Mouse (Mus musculus) neural tube, embryonic 14.5 days (tissue): ENCODE results near the gene Cpa5. TPM values are rescaled to one million over a fixed set of nuclear protein-coding genes. Genes with fewer than 3 reads are reported as not detected.

ENCODE experiments used
- ATAC-seq: fragments of 200-750 bp; cut with Nextera tagmentation; 2 replicates; pipeline ENCODE4 v1.8.0; 2017; ENCODE audit warnings: low read depth, mild to moderate bottlenecking, moderate TSS enrichment, moderate library complexity
- H3K27ac ChIP-seq: fragments of 300-500 bp; sonication (generic); 2 replicates; pipeline ENCODE4 v1.5.1; 2014; ENCODE audit warnings: low read depth, mild to moderate bottlenecking, control low read depth, low read length, moderate library complexity, mixed read lengths
- H3K27me3 ChIP-seq: fragments of 300-500 bp; sonication (generic); 2 replicates; pipeline ENCODE4 v1.6.1; 2014; ENCODE audit warnings: low read length; ENCODE audit not compliant: control insufficient read depth, insufficient read depth
- H3K36me3 ChIP-seq: fragments of 300-500 bp; sonication (generic); 2 replicates; pipeline ENCODE4 v1.6.1; 2014; ENCODE audit warnings: low read length, mixed read lengths; ENCODE audit not compliant: control insufficient read depth, insufficient read depth
- H3K4me1 ChIP-seq: fragments of 300-500 bp; sonication (generic); 2 replicates; pipeline ENCODE4 v1.6.1; 2014; ENCODE audit warnings: low read length; ENCODE audit not compliant: control insufficient read depth, insufficient read depth
- H3K4me2 ChIP-seq: fragments of 300-500 bp; sonication (generic); 2 replicates; pipeline ENCODE4 v1.6.1; 2014; ENCODE audit warnings: mild to moderate bottlenecking, low read depth, low read length, control low read depth
- H3K4me3 ChIP-seq: fragments of 300-500 bp; sonication (generic); 2 replicates; pipeline ENCODE4 v1.5.1; 2014; ENCODE audit warnings: low read depth, low read length, control low read depth, mixed read lengths
- H3K9ac ChIP-seq: fragments of 300-500 bp; sonication (generic); replicated peaks from 2 replicates; pipeline ENCODE4 v1.6.1; 2014; ENCODE audit warnings: low read depth, mild to moderate bottlenecking, control low read depth, low read length, mixed read lengths
- H3K9me3 ChIP-seq: fragments of 300-500 bp; sonication (generic); 2 replicates; pipeline ENCODE4 v1.6.1; 2016; ENCODE audit warnings: low read length; ENCODE audit not compliant: control insufficient read depth
- WGBS: fragments of 180-500 bp; shearing (Covaris S2); extraction: QIAGEN DNeasy Blood & Tissue Kit; methylation state at CpG from one replicate; pipeline ENCODE4 v1.1.7; 2014; 5-methylcytosine and 5-hydroxymethylcytosine counted together
- polyA plus RNA-seq: library from polyadenylated mRNA; unstranded; fragments of >200 nt; fragmentation: Nextera tagmentation; extraction: Ambion mirVana; gene quantifications from 2 replicates; pipeline ENCODE4 v1.2.1, GENCODE M21; 2014

The Cpa5 gene
- polyA plus RNA-seq, 1 experiment from 2014 or later, result not detected

DNA sequence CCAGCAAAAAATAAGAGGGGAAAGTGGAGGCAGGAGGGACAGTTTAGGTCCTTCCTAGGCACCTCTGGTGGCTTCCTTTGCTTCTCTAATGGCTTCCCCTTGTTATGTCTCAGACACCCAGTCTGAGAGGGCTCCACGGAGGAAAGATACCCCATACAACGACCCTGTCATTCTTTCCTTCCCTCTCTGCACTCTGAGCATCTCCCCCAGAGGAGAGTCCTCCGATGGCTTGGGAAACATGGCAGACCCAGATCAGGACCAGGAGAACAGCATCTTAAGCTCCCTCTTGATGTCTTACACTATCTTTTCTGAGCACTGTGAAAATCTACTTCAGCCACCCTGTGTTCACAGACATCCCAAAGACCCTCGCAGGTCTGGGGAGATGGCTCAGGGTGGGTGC lies 4.9 kb downstream of the Cpa5 start:
- no peak for ATAC-seq
- no peak overlapping the region for H3K9ac ChIP-seq
- WGBS, result 33% methylated on average over 4 of the region's 4 CpGs
- H3K27me3 ChIP-seq, result no peaks in the 10 kb centered on the region
- H3K4me1 ChIP-seq, result peaks cover 28% of the 10 kb centered on the region
- H3K36me3 ChIP-seq, result no peaks in the 10 kb centered on the region
- H3K27ac ChIP-seq, result no peak overlapping the region
- no peak overlapping the region for H3K4me2 ChIP-seq
- no peaks in the 10 kb centered on the region for H3K9me3 ChIP-seq
- no peak overlapping the region for H3K4me3 ChIP-seq

DNA sequence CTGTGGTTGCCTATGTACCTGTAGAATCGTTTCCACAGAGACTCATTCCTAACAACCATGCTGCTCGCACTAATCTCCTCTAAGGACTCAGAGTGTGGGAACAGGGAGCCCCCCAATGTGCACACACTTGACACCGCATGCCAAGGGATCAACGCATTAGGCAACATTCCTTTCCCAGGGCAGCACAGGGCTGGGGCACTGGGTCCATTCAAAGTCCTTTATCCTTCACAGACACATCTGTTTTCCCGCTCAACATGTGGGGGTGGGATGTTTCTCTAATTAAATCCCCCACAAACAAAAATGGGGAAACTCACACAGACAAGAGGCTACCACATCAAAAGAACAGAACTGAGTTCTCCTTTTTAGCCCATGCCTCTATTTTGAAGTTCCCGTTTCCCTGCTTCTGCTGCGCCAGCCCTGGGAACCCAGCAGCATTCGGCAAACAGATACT lies 5.7 kb downstream of the Cpa5 start:
- no peaks in the 10 kb centered on the region for H3K36me3 ChIP-seq
- WGBS, result 5% methylated on average over 8 of the region's 8 CpGs
- no peak overlapping the region for H3K4me3 ChIP-seq
- no peaks in the 10 kb centered on the region for H3K27me3 ChIP-seq
- H3K27ac ChIP-seq, result no peak overlapping the region; the same call in 1 of the 2 replicates
- H3K4me1 ChIP-seq, result peaks cover 28% of the 10 kb centered on the region
- no peaks in the 10 kb centered on the region for H3K9me3 ChIP-seq
- H3K9ac ChIP-seq, result no peak overlapping the region; the same call in 1 of the 2 replicates
- no peak for ATAC-seq
- peak overlapping the region; percentile 20; the same call in 1 of the 2 replicates for H3K4me2 ChIP-seq

DNA sequence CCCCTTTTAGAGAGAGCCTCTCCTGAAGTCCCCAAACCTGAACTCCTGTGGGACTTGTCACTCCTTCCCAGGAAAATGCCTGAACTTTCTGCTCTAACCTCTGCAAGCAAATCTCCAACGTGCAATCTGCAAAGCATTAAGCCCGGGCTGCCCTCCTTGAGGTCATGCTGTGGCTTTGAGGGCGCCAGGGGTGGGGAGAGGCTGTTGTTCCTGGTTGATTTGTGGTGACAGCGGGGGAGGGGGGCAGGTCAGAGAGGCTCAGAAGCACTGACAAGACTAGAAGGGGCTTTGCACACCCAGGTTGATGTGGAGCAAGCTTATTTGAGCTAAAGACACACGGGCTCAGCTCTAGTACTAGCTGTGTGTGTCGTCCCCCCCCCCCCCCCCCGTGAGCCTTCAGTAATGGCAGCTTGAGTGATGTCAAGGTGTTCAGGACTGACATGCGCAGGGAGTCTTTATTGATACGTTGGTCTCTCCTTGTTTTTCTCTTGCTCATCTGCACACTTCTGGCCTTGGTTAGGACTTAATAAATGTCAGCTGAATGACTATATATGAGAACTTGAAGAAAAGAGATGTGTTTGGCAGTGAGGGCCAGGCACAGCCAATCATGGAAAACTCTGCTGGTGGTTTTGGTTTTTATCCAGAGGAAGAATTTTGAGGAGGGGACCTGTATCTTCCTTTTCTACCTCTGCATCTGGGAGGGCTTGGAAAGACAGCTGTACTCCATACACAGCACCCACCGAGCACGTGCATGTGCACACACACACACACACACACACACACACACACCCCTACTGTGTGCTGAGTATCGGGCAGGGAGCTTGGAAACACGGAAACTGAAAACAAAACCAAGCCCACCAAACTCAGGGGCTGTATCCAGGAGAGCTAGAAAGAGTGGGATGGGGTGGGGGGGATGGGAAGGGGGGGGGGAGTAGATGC lies 6.5 kb downstream of the Cpa5 start:
- no peak overlapping the region; the same call in 1 of the 2 replicates for H3K4me3 ChIP-seq
- peak; percentile 16 for ATAC-seq
- WGBS, result 4% methylated on average over 13 of the region's 13 CpGs
- peak overlapping the region; percentile 59 for H3K4me2 ChIP-seq
- peak overlapping the region; percentile 60; the same call in 1 of the 2 replicates for H3K27ac ChIP-seq
- no peaks in the 10 kb centered on the region for H3K9me3 ChIP-seq
- H3K4me1 ChIP-seq, result peaks cover 28% of the 10 kb centered on the region
- no peaks in the 10 kb centered on the region for H3K27me3 ChIP-seq
- H3K36me3 ChIP-seq, result no peaks in the 10 kb centered on the region
- no peak overlapping the region for H3K9ac ChIP-seq

DNA sequence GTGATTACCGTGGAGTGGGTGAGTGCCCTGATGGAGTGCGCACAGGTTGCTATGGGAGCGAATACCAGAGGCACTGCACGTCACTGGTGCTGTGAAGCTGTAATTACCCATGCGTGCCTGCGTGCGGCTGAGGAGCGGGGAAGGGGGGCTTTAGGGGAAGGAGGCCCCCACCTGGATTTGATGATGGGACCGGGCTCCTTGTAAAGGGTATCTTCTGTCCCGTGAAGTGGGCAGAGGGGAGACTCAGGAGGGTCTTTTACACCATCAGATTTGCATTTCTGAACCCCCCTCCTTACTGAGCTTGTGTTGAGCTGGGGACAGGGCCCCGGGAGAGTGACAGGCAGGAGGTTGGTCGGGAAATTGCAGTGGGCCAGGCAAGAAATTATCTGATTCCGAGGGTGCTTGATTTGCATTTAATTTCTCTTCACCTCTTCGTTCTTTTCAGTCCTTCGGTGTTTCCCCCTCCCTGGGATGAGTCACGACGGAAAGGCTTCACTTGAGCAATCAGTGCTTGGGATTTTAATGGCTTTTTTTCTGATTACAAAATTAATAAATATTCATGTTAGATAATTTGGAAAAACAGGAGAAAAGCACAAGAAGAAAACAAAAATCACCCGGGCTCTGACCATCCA lies 7.3 kb downstream of the Cpa5 start:
- Histone ChIP-seq H3K9me3 (no peaks in the 10 kb centered on the region), H3K9ac (peak overlapping the region; percentile 46; the same call in 1 of the 2 replicates), H3K4me1 (peaks cover 28% of the 10 kb centered on the region), H3K27ac (peak overlapping the region; percentile 60), H3K36me3 (no peaks in the 10 kb centered on the region), H3K4me2 (peak overlapping the region; percentile 59), H3K27me3 (no peaks in the 10 kb centered on the region), H3K4me3 (peak overlapping the region; percentile 13; the same call in 1 of the 2 replicates)
- ATAC-seq, result peak; percentile 91
- 3% methylated on average over 18 of the region's 18 CpGs for WGBS

DNA sequence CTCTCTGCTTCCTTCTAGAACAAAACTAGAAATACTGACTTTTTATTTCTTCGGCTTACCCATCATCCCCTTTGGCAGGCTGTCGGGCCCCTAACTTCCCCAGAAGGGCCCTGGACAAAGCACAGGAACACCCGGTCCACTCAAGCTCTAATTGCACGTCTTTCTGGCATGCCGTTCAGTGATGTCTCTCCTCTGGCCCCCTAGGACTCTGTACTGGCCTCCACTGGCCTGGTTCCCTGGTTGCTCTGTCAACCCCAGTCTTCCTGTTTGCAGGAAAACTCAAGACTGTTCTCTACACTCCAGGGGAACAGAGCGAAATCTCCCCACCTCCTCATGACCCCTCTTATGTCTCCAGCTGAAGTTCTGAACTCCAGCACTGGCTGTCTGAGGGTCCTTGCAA lies 7.9 kb downstream of the Cpa5 start:
- Histone ChIP-seq H3K9me3 (no peaks in the 10 kb centered on the region), H3K4me1 (peaks cover 28% of the 10 kb centered on the region), H3K4me3 (no peak overlapping the region), H3K9ac (0 out of 2 replicates have a peak overlapping the region, but pooled peaks have one; percentile 7), H3K36me3 (no peaks in the 10 kb centered on the region), H3K27me3 (no peaks in the 10 kb centered on the region), H3K27ac (peak overlapping the region; percentile 60; the same call in 1 of the 2 replicates), H3K4me2 (0 out of 2 replicates have a peak overlapping the region, but pooled peaks have one; percentile 14)
- no peak for ATAC-seq
- WGBS, result 24% methylated on average over 6 of the region's 6 CpGs

DNA sequence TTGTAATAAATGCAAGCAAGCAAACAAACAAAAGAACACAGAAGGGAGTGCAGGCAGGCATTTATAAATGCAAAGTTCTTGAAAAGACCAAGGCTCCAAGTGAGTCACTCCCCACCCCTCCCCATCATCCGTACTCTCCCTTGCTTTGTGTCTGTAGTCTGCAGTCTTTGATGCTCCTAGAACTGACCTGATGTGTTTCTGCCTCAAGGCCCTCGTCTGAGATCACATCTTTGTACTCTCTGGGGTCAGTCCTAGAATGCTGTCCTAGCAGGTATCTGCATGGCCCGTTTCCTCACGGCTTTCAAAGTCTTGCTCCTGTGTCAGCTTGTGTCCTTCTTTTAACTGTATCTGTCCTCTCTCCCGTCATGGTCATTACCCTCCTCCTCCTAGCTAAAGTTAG lies 8.8 kb downstream of the Cpa5 start:
- Histone ChIP-seq H3K27me3 (no peaks in the 10 kb centered on the region), H3K4me3 (no peak overlapping the region), H3K4me1 (peaks cover 28% of the 10 kb centered on the region), H3K4me2 (no peak overlapping the region), H3K27ac (no peak overlapping the region), H3K36me3 (no peaks in the 10 kb centered on the region), H3K9me3 (no peaks in the 10 kb centered on the region), H3K9ac (no peak overlapping the region)
- WGBS, result 66% methylated on average over 5 of the region's 5 CpGs
- no peak for ATAC-seq

DNA sequence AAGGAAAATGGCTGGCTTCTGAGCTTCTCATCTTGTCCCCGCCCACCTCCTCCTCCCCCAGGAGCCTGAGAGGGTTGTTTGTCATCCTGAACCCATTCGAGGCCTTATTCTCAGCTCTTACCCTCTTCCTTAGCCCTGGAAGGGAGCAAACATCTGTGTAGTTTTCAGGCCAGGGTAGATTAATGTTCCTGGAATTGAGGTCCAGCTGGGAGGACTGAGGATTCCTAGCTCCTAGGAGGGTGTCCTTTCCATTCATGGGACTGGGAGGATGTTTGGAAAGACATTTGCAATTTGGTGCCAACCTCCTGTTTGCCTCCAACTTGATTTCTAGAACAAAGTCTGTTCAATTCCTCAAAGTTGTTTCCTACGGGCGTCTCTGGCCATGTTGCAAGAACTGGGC lies 9.8 kb downstream of the Cpa5 start:
- no peak overlapping the region for H3K4me2 ChIP-seq
- H3K36me3 ChIP-seq, result no peaks in the 10 kb centered on the region
- WGBS, result 75% methylated on average over 4 of the region's 4 CpGs
- no peak overlapping the region for H3K9ac ChIP-seq
- no peaks in the 10 kb centered on the region for H3K9me3 ChIP-seq
- no peaks in the 10 kb centered on the region for H3K27me3 ChIP-seq
- peaks cover 28% of the 10 kb centered on the region for H3K4me1 ChIP-seq
- H3K27ac ChIP-seq, result no peak overlapping the region
- no peak for ATAC-seq
- no peak overlapping the region for H3K4me3 ChIP-seq

DNA sequence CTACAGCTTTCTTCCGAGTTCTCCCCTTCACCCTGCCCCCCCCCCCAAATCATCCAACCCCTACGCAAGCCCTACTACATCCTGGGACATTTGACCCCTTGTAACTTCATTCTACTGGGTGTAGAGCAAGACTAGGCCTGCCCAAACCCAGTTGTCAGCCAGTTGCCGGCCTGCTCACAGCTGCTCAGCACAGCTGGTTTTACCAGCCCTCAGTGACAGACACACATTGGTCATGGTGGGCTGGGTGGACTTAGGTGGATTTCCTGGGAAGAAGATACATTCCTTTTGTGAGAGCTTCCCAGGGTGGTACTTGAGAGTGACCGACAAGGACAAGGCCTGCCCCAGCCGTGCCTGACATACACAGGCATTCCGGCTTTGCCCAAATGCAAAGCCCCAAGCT lies 10.2 kb downstream of the Cpa5 start:
- H3K27me3 ChIP-seq, result no peaks in the 10 kb centered on the region
- H3K9me3 ChIP-seq, result no peaks in the 10 kb centered on the region
- H3K4me1 ChIP-seq, result peaks cover 27% of the 10 kb centered on the region
- H3K27ac ChIP-seq, result no peak overlapping the region
- ATAC-seq, result no peak
- 93% methylated on average over 6 of the region's 6 CpGs for WGBS
- no peak overlapping the region for H3K9ac ChIP-seq
- no peak overlapping the region for H3K4me3 ChIP-seq
- H3K36me3 ChIP-seq, result no peaks in the 10 kb centered on the region
- no peak overlapping the region for H3K4me2 ChIP-seq

DNA sequence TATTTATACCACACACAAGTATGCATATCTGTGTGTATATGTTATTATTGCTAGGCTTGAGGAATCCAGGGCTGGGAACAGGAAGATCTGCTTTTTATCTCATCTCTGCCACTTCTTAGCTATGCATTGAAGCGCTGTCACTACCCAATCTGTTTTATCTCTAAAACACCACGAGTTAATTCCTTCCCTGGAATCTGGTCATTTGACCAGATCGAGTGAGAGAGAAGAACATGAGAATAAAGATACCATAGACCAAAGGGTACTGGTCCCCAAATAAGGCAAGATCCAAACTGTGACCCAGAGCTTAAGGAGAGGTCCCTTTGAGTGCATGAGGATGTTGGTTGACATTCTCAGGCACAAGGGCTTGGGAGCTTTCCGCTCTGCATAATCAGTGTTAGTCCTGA lies 11.2 kb downstream of the Cpa5 start:
- Histone ChIP-seq H3K36me3 (no peaks in the 10 kb centered on the region), H3K27me3 (no peaks in the 10 kb centered on the region), H3K4me3 (no peak overlapping the region), H3K4me2 (no peak overlapping the region), H3K9me3 (no peaks in the 10 kb centered on the region), H3K27ac (no peak overlapping the region), H3K9ac (no peak overlapping the region), H3K4me1 (peaks cover 17% of the 10 kb centered on the region)
- no peak for ATAC-seq
- 86% methylated on average over 4 of the region's 4 CpGs for WGBS
